Mouse (Mus musculus) lung, postnatal 10 days (tissue): ENCODE results near the gene Gm19345.
A peak's percentile ranks its signal among the peaks of the same experiment; 100 is the strongest.

ENCODE experiments used
- DNase-seq: peaks from one replicate; pipeline ENCODE4 v3.0.0; 2021

Gene Gm19345

GRCm38 (mm10) chr7:19851858-19852570 is at the start of gene Gm19345:
TSS of gene Gm19345 (plus strand) at chr7:19852003.
- DNase-seq = no peak

DNA sequence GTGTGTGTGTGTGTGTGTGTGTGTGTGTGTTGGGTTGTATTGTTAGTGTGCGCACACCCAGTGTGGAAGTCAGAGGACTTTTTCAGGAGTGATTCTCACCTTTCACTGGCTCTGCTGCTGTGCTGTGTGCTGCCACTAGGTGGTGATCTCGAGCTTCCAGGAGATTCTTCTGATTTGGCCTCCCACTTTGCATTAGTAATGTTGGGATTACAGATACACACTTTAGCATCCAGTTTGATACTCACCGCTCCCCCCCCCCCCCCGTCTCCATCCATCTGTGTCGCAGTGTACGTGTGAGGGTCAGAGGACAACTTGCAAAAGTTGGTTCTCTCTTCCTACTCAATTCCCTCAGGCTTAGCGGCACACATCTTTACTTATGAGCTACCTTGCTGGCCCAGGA is 48.8 kb upstream of the Gm19345 start:
- peak; percentile 84 for DNase-seq

GRCm38 (mm10) chr7:19806356-19806969 is 45.3 kb upstream of the Gm19345 start:
- no peak for DNase-seq

DNA sequence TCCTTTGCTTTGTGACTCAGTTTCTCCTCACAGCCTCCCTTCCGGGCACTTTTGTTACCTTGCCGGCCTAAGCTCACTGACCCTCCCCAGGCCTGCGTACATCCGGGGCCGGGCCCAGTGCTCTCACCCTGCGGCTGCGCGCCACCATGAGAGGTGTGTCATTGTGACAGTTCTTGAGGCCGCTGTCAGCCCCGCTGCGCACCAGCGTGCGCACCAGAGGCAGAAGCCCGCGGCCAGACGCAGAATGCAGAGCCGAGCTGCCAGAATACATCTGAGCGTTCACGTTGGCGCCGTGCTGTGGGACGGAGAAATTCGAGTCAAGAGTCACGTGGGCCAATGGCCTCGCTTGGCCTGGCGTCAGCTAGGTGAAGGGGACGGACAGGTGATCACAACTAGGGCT is 42.4 kb upstream of the Gm19345 start:
- no peak for DNase-seq

DNA sequence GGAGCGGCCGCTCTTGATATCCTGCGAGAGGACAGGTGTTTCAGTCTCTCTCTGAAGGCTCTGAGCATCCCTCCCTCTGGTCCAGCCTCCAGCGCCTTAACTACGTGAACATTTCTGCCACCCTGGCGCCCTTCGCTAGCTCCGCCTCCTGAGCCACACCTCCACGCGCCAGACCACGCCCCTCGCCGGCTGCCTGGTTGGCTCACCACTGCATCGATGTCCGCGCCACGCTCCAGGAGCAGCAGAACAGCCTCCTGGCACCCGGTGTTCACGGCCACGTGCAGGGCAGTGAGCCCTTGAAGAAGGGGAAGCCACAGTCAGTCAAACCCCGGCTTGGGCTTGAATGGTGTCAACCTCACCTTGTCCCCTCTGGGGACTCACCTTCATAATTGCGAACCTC is 40.7 kb upstream of the Gm19345 start:
- peak; percentile 68 for DNase-seq

DNA sequence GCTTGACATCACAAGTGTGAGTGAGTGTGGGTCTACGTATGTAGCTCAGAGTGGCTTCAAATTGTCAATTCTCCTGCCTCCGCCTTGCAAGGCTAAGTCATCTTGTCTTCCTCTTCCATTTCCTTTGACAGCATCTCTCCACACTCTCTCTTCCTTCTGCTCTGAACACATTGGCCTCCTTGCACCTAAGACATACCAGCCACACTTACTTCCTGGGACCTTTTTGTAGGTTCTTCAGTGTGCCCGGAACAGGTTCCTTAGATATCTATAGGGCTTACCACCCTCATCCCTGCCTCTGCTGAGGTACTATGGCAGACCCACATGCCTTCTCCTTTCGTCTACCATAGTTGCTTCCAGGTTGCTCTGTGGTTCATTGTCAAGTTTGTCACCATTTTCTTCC is 38.6 kb upstream of the Gm19345 start:
- DNase-seq = no peak

DNA sequence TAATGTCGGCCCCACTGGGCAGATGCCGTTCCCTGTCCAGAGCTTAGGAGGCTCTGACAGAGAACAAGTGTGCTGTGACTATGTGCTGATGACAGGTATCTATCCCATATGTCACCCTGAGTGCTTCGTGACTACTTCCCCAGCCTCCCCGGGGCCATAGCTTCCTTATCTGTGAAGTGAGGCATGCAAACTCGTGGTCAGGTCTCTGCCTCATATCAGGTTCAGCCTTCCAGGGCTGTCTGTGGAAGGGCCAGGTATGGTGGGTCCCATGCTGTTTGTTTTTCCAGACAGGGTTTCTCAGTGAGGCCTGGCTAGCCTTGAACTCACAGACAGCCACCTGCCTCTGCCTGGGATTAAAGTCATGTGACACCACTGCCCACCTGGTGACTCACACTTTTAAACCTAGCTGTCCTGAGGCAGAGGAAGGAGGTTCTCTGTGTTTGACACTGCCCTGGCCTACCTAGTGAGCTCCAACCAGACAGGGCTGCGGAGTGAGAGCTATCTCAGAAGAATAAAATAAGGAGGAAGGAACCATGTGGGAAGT is 38.2 kb upstream of the Gm19345 start:
- no peak for DNase-seq

DNA sequence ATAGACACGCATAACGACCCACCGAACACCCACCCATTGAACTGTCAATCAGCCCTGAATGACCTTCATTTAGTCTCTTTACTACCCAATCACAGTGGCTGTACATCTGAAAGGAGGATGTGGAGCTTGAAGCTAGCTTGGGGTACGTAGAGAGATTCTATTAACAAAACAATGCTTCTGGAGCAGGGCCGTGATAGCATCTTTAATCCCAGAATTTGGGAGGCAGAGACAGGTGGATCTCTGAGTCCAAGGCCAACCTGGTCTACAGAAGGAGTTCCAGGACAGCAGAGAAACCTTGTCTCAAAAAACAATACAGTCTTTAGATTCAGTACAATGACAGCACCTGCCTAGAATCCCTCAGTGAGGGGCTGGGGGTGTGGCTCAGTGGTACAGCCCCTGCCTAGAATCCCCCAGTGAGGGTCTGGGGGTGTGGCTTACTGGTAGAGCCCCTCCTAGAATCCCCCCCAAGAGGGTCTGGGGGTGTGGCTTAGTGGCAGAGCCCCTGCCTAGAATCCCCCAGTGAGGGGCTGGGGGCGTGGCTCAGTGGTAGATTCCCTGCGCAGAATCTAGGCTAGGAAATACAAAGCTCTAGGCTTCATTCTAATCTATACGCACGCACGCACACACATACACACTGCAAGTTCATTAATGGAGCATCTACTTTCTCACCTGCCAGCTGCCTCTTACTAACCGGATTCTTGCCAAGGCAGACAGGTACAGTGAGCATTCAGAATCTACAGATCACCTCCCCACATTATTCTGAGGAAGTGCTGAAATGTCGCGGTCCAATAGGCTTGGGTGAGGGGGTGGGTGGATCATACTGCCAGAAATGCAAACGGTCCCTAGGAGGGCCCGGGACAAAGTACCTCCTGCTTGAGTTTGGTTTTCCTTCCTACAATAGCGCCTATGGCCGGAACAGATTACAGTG is 36.2 kb upstream of the Gm19345 start:
- DNase-seq = no peak

DNA sequence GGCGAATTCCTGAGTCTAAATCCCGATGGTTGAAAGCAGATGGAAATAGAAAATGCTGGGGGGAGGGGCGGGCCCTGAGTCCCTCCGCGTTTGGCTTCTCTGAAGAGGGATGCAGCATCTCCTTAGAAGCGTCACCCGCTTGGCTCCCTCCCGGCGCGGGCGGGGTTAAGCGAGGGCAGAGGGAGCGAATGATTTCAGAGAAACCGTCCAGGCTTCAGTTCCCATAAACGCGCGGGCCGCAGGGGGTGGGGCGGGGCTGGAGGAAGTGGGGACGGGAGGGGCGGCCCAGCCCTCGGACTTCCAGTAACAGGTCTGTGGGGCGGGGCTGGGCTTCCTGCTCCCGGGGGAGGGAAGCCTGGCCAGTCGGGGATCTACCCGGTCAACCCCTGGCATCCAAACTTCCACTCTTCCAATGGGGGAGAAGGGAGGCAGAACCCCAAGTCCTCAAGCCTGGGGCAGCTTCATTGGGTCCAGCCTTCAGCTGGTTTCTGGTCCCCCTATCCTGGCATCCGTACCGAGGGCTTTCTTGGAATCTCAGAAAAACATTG is 35.5 kb upstream of the Gm19345 start:
- DNase-seq = peak; percentile 95

GRCm38 (mm10) chr7:19817382-19818105 is 34.3 kb upstream of the Gm19345 start:
- DNase-seq = peak; percentile 87

DNA sequence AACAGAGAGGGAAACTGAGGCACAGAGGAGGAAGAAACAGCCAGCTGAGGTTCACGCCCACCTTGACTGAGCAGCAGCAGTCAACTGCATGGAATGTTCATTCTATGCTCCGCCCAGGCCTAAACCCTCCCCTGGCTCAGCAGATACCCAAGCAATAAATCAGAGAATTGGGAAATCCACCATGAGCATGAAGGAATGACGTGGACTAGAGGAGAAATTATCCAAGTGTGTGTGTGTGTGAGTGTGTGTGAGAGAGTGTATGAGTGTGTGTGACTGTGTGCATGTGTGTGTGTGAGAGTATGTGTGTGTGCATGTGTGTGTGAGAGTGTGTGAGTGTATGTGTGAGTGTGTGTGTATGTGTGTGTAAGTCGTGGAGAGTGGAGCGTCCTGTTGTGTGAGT is 33.4 kb upstream of the Gm19345 start:
- peak; percentile 64 for DNase-seq

- DNase-seq = no peak
These were observed 32.9 kb upstream of the Gm19345 start for GRCm38 (mm10) chr7:19818875-19819274.

- DNase-seq = no peak
These were observed 31.3 kb upstream of the Gm19345 start for GRCm38 (mm10) chr7:19820347-19821048.

DNA sequence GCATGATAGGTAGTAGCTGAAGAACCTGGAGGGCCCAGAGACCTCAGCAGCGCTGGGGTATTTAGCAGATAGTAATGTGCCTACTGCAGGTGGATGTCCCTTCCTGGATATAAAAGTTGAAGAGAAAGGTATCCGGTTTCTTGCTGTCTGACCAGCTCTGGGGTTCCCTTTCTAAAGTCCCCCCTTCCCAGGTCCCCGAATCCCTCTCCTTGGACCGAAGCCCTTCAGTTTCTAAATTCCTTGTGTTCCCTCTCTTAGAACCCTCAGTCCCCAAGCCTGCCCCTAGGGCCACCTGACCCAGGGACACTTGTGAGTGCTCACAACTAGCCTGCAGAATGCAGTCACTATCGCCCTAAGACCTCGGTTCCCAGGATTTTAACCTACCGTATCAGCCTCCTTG is 30.2 kb upstream of the Gm19345 start:
- no peak for DNase-seq

DNA sequence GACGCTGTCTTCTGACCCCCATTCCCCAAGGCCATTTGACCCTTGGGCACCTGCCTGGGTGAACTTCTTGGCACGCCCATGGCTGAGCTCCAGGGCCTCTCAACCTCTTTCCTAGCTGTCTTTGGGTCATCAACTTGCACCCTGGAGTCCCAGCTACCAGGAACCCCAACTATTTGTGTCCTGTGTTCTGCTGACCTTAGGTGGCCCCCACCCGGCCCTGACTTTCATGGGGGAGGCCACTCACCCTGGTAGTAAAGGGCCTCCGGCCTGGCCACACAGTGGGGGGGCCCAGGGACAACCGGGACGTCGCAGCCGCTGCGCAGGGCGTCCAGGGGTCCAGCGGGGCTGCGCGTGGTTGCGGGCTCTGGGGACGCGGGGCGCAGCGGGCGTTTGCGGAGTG is 29.6 kb upstream of the Gm19345 start:
- DNase-seq = no peak

GRCm38 (mm10) chr7:19822604-19823058 is 29.2 kb upstream of the Gm19345 start, which contains the start of gene Bcl3:
TSS of gene Bcl3 (minus strand) at chr7:19822770.
- DNase-seq = peak; percentile 76

GRCm38 (mm10) chr7:19823256-19824181 is 28.3 kb upstream of the Gm19345 start:
- no peak for DNase-seq

DNA sequence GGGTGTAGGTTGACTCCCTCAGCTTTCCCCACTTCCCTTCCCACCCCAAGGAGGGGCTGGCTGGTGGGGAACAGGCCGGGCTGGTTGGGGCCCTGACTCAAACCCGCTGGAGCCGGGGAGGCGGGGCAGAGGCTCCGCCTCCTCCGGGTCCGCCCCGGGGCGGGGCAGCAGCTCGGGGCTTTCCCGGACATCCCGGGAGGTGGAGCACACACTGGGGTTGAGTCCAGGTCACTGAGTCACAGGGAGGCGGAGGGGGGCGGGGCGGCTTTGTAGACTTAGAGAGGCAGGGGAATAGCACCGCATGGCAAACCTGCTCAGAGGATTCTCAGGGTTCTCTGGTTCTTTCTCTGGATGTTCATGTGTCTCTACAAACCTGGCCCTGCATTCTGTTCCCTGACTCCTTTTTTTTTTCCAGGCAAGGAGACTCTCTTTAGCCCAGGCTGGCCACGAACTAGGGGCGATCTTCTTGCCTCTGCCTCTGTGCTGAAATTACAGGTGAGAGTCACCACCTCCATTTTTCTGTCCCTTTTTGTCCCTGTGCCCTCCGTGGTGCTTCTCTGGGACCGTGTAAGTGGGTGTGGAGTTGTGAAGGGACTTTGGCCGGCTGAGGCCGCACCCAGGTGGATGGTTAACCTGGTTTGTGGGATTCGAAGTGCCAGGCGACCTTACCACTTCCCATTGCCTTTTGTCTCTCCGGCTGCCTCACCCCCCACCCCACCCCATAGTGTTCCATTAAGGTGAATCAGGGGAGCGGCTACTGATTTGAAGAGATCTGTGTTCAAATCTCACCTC is 27.4 kb upstream of the Gm19345 start:
- DNase-seq = peak; percentile 96

DNA sequence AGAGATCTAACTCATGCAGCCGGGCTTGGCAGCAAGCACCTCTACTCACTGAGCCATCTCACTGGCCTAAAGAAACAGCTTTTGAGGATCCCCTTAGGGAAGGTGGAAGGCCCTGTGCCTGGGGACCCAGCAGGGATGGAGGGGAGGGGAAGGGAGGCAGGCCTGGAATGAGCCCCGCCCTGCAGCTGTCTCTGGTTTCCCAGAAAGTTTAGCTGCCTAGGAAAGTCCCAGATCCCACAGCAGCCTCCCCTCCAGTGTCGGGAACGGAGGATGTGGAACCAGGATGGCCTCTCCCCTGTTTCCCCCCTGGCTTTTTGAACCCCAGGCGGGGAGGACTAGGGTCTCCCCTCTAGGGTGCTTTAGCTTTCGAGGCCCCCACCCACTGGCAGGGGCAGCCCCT is 25.0 kb upstream of the Gm19345 start:
- DNase-seq = no peak

DNA sequence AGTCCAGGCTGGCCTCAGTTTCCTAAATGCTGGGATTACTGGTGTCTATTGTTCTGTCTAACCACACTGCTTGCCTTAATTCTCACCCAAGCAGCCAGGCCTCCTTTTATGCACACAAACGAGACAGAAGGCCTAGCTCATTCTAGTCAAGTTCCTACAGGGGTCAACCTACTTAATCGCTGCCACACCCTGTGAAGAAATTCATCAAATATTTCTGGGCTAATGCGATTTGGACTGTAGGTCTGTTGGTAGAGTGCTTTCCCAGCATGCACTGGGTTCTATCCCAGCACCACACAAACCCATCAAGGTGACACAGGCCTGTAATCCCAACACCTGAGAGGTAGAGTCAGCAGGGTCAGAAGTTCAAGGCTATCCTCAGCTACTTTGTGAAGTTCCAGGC is 22.1 kb upstream of the Gm19345 start:
- no peak for DNase-seq
